Mouse (Mus musculus): Measurements from ENCODE around the gene Lman2l.

Lman2l gene

DNA sequence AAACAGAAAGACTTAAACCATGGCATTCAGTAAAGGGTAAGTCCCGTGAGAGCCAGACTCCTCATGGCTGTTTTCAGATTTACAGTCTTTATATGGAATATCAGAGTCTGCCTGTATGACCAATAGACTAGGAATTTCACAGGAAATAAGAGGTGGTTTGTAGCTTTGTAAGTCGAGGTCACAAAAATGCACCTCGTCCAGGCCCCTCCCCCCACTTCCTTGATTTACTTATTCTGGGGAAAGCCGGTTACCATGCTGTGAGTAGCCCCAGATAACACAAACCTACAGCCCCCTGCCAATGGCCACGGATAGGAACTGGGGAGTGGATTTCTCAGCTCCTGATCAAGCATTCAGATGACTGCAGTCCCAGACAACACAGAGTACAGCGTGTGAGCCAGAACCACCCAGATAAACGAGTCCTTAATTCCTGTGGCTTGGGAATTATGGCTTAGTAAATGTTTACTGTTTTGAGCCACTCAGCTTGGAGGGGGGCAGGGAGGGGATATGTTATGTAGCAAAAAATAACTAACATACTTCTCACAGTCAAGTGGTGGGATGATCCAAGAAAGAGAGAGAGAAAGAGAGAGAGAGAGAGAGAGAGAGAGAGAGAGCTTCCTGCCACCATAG, 12.4 kb upstream of the Lman2l start:
- DNase-seq: no peak

DNA sequence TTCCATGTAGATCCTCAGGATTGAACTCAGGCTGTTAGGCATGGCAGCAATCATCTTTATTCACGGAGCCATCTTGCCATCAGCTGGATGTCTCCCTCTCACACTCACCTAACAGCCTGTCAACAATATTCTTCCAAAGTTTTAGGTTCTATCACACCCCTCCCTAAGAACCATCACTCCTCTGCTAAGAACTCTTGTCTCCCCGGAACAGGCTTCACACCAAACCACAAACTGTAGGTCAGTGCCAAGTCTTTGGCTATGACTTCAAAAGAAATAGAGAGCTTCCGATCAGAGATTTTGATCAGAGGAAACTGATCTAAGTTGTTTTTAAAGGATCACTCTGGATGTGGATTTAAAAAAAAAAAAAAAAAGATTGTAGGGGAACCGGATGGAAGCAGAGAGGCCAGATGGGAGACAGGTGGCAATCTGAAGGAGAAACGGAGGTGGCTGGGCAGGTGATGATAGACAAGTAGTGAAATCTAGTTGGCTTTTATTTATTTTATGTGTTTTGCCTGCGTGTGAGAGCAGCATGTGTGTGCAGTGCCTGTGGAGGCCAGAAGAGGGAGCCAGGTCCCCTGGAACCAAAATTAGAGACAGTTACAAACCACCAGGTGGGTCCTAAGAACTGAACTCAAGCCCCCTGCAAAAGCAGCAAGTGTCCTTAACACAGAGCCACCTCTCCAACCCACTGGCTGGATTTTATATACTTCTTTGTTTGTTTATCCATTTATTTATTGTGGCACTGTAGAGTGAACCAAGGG, 9.2 kb upstream of the Lman2l start:
- DNase-seq: no peak

DNA sequence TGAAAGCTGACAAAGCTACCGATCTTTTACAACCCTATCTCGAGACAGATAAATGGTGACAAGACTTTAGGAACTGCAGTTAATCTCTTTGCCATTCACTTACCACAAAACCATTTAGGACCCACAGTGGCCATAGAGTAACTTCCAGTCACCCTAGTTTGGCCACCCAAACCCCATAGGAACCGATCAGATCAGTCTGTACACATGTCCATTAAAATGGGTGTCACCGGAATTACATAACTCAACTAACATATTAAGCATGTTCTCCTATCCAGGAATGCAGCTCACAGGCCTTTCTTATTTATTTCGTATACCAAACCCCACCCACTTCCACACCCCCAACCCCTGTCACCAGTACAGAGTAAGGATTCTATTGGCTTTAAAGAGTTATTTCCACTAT, 1.8 kb upstream of the Lman2l start:
- DNase-seq: no peak

DNA sequence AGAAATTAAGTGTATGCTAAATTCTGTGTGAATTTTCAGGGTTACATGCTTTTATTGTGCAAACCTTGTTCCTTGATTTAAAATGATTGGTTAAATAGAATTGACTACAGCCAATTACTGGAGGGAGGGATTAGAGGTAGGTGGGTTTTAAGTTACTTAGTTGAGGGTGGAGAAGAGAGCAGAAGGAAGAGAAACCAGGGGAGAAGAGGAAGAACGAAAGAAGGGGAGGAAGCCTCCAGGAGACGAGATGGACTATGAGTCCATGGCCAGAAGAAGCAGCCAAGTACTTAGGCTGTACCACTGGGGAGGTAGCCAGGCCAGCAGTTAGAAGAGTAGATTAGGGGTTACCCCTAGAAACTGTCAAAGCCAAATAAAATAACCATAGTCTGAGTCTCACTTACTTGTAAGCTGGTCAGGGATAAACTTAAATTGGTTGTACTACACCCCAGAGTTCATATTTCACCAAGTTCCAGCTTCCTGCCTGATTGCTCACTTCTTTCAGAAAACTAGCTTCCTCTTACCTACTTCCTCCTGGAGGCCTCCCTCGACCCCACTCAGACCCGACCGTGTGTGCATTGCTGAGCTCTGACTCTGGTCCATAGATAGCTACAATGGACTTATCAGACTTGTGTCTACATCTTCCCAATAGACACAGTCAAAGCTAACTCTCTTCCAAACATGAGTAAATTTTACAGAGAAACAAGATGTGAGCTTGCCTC, 1.2 kb upstream of the Lman2l start:
- no peak for DNase-seq

DNA sequence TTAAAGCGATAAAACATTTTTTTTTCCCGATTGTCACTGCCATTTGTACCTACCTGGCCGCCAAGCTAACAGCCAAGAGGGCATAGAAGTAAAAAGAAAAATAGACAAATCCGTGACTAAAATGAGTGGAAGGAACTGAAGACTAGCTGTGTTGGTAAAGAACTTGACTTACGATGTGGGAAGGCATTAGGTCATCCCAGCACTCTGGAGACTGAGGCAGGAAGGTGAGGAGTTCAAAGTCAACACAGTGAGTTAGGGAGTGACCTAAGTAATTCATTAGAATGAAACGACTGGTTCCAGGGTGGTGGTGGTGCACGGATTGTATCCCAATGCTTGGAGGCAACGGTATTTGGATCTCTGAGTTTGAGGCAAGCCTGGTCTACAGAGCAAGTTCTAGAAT, 437 bp upstream of the Lman2l start:
- no peak for DNase-seq

DNA sequence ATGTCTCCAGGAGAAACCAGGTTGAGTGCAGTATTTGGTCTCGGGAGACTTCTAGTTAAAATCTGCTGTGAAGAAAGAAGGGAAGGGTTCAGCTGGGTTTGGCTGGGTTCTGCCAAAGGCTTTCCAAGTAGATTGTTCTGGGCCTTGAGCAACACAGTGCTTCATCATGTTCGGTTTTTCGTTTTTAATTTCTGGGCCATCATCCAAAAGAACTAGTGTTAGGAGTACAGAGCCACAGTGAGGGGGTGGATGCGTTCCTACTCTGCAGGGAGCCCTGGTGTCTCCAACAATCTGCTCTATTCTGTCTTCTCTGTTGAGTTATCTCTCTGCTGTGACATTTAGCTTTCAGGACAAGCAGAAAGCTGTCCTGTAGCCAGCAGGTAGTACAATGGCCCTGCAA, 4.0 kb downstream of the Lman2l start:
- no peak for DNase-seq

DNA sequence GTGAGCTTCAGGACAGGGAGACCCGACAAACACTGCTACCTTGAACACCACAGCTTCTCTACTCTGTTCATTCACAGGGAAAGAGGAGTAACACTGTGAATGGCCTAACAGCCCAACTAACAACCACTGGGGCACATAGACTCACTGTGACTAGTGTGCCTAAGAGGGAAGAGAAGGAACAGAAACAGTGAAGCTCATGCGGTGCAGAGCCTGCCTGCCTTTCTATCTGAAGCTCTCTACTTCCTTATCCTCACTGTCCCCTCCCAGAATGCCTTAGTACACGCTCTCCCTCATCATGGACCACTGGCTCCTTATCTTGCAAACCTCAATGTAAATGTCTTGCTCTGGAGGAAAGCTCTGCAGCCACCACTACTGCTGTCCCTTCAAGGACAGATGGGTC, 7.8 kb downstream of the Lman2l start:
- DNase-seq: no peak

DNA sequence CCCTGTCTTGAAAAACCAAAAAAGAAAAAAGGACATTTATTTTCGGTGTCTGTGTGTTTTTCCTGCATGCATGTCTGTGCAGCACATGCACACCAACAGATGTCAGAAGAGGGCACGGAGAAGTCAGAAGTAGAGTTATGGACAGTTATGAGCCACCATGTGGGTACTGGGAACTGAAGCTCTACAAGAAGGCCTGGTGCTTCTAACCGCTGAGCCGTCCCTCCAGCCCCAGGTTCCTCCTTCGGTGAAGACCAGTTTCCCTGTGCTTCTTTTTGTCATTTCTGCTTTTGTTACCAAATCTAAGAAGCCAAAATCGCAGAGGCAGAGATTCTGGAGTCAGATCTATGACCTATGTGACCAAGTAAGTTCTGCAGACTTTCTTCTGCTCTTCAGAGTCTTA, 8.6 kb downstream of the Lman2l start:
- no peak for DNase-seq

DNA sequence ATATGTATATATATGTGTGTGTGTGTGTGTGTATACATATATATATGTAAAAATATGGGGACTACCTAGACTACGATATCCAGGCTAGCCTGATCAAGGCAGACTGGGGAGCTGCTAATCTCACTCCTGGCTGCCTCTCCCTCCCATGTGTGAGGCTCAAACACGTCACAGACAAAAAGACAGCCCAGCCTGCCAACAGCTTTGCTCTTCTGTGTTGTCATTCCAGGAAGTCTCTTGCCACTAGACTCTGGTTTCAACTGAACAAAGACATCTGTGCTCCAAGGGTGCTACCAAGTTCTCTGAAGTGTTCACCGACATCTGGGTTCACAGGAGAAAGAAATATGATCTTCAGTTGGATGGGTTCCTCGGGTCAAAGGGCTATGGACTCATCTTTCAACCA, 10.0 kb downstream of the Lman2l start:
- DNase-seq: peak; percentile 63

DNA sequence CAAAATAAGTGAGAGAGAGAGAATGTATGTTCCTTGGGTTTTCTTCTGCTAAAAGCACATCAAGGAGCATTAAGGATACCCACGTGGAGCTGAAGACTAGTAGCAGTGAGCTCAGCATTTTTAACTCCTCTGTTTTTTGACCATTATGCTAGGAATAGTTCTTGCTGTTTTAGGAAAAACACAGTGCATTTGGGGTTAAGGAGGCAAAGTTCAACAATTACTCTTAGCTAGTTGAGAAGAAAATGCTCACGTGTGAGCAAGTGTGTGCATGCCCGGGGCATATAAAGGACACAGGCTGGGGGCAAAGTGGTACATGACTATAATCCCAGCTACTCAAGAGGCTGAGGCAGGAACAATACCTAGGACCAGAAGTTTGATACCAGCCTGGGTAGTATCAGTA, 11.5 kb downstream of the Lman2l start:
- no peak for DNase-seq

DNA sequence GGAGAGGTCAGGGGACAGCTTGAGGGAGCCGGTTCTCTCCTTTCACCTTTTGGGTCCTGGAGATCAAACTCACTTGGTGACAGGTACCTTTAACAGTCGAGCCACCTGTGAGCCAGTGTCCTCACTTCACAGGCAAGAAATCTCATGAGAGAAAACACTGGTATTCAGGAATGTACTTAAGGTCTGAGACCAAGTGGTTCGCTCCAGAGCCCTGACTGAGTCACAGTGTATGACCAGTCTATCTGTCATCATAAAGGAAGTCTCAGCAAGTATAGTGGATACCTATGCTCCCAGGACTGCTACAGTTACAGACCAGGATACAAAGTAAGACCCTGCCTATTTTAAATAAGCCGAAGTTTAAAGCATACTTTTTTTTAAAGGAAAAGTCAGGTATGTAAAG, 12.1 kb downstream of the Lman2l start:
- no peak for DNase-seq

DNA sequence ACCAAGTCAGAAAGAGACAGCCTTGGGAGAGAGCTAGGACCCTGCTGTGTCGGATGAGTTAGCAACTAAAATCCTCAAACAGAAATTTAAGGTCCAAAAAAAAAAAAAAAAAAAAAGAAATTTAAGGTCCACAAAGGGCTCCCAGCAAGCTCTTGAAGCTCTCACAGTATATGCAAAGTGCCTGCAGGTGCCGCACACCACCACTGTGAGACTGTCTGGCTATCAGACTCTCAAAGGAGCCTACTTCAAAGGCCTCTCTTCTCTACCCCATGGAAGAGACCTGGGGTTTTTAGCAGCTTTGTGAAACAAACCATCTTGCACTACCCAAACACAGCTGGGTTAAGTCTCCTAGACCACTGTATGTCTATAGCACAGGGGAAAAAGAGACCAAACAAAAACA, 15.6 kb downstream of the Lman2l start:
- peak; percentile 37 for DNase-seq

DNA sequence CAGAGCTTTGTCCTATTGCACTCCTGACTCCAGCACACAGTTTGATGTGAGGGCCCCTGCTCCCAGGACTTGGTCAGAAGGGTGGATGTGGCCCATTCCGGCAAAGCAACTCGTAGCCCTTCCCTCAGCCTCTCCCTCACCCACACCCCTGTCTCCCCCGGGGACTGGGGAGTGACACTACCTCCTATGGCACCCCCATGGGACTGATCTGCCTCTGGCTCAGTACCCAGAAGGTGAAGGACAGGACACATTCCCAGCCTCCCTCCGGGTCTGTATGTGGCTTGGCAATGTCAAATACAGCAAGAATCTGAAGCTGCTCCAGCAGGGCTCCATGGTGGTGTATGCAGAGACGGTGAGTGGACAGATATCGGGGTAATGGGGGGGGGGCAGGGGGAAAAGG, 40.5 kb downstream of the Lman2l start:
- no peak for DNase-seq

DNA sequence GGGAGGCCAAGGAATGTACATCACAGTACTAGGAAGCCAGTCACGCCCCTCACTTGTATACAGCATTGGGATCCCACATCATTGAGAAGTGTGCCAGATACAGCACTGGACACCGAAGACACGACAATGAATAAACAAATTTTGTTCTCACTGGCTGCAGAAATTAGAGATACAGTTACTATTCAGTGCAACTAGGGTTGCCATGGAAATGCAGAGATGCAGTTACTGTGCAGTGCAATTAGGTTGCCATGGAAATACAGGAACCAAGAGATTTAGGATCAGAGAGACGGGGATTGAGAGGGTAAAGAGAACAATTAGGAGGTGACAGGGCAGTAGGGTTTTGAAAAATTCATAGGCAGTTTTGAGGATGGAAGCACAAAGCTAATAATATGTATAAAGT, 43.6 kb downstream of the Lman2l start:
- no peak for DNase-seq

DNA sequence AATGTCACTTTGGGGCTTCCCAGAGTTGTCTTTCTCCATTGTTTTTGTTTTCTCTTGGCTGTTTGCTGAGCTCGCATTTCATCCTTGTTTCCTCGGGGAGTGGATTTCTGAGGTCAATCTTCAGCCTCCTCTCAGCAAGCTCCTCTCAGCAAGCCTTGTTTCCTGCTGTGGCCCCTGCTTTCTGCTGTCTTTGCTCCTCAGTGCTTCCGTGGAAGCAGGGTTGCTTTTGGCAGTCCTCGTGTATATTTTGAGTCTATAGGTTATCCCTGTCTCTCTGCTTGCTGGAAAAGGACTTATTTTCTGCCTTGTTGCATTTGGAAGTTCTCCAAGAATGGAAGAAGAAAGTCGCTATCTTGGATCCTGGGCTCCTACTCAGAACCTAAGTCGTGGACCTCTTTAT, 48.0 kb downstream of the Lman2l start:
- no peak for DNase-seq

DNA sequence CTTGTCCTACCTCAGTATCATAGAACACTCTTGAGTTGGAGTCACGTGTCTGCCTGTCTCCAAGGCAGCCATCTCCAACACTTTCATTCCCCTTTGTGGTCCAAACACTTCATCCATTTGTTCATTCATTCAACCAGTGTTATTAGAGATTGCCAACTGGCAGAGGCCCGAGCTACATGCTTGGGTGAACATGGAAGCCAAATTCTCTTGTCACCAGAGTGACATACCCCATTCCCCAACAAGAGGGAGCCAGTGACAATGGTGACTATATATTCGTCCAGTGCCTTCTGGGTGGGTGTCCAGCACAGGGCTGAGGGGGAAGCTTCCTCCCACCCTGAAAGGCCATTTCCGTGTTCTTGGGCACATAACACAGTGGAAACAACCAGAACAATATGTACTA, 65.5 kb downstream of the Lman2l start:
- no peak for DNase-seq

DNA sequence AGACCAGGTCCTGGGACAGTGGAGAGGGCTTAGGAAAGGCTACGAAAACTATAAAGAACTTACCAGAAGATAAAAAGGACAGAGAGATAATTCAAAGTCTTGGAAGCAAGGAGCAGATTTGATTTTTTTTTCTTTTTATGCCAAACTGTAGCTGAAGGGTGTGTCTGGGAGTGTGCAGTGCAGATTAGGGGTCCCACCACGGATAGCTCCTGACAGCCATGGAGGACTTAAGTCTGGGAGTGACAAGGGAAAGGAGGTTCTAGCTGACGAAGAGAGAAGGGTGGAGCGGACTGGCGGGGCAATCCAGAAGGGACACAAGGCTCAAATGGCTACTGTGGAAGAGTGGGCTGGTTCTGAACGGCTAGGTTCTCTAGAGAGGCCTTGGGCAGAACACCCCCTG, 66.2 kb downstream of the Lman2l start:
- DNase-seq: no peak

DNA sequence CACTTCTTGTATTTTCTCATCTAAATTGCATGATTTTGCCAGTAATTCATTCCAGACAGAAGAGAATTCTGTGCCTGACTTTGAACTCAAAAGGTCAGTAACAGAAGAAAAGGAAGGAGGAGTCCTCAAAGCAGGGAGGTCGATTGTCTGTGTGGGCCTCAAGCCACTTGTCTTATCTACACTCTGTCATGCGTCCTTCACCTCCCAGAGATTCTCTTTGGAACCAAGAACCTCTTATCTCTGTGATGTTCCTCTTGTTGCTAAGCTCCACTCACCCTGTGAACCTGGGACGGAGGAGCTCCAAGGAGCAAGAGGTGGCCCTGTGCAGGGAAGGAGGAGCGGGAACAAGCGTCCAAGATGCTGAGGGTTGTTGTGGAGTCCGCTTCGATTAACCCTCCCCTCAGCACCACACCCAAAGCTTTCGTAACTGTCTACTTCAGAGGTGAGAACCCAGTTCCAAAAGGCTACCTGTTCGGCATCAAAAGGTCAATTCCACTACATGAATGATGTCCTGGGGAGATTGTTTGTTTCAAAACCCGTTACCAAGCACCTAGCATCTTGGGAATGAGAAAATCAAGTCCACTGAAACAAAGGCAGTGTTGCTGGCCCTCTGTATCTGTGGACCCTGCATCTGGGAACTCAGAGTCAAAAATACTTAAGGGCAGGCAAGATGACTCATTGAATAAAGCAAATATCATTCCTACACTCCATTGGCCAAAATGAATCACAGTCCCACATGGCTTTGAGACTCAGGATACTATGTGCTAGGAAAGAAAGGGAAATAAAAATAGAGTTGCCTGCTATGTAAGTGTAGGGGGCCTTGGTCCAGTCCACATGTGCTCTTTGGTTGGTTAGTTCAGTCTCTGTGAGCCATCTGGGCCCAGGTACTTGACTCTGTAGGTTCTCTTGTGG, 72.9 kb downstream of the Lman2l start, which contains the start of gene Fer1l5:
TSS of gene Fer1l5 (plus strand) at position 358 of the 912 bp plus-strand sequence.
- DNase-seq: no peak

DNA sequence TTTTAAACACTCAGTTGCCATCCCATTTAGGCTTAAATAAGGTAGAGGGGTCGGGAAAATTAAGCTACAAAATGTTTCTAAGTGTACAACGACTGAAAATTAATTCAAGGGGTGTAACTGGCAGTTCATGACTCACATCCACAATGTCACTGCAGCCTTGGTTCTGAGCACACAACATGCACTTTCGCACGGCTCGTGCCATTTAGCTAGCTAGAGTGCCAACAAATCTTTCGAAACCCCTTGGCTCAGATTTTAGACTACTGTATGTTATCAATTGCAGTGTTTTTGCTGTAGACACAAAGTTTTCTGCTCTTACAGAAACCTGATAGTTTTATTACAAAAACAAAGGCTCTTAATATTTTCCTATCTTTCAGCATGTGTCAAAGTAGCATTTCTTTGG, 74.2 kb downstream of the Lman2l start:
- no peak for DNase-seq
